Mouse (Mus musculus) olfactory bulb, adult 2 months (tissue): Measurements from ENCODE around the gene Csmd2.

ENCODE experiments used
- CTCF ChIP-seq: fragments of 200-500 bp; IDR thresholded peaks from 2 replicates; pipeline ENCODE4 v1.5.1; 2012; ENCODE audit warnings: low read depth, mild to moderate bottlenecking, low read length, moderate library complexity; ENCODE audit not compliant: insufficient read depth
- POLR2A ChIP-seq: fragments of 200-500 bp; IDR thresholded peaks from 2 replicates; pipeline ENCODE4 v1.6.1; 2012; ENCODE audit warnings: mild to moderate bottlenecking, low read depth, low read length, moderate library complexity; ENCODE audit not compliant: insufficient read depth

GRCm38 (mm10) chr4:128483891-128484290 is 496.2 kb downstream of the Csmd2 start:
- TF ChIP-seq CTCF, result no peak
- TF ChIP-seq POLR2A, result no peak
